Mouse (Mus musculus): Measurements from ENCODE around the gene Ublcp1. TPM values are rescaled to one million over a fixed set of nuclear protein-coding genes. Genes with fewer than 3 reads are reported as not detected.

The Ublcp1 gene
- polyA plus RNA-seq, 1 experiment from 2014 or later = 74.5 TPM

- no peak overlapping the region for H3K27ac ChIP-seq (ENCODE audit: low read depth, low read length)
- 77% methylated on average over 13 of the region's 13 CpGs for WGBS
These were observed 28.3 kb upstream of the Ublcp1 start for GRCm38 (mm10) chr11:44498412-44499272.

GRCm38 (mm10) chr11:44496217-44496616, 25.9 kb upstream of the Ublcp1 start:
- DNase-seq (ENCODE audit: low spot score) (no peak), ATAC-seq (no peak)
- Histone ChIP-seq H3K27ac (ENCODE audit: low read depth, low read length) (no peak overlapping the region), H3K9ac (ENCODE audit: low read length) (no peak overlapping the region), H3K9me3 (replicated peaks; ENCODE audit: control insufficient read depth, low read length) (no peaks in the 10 kb centered on the region), H3K36me3 (ENCODE audit: control insufficient read depth, insufficient read depth, low read length) (no peaks in the 10 kb centered on the region), H3K27me3 (replicated peaks; ENCODE audit: control insufficient read depth, insufficient read depth, low read length) (no peaks in the 10 kb centered on the region), H3K4me3 (ENCODE audit: low read depth, low read length) (no peak overlapping the region), H3K4me2 (ENCODE audit: low read length) (no peak overlapping the region), H3K4me1 (ENCODE audit: control insufficient read depth, insufficient read depth, low read length) (no peaks in the 10 kb centered on the region)
- WGBS = 58% methylated on average over 3 of the region's 3 CpGs

More at GRCm38 (mm10) chr11:44498412-44499272, 28.3 kb upstream of the Ublcp1 start:
- Histone ChIP-seq H3K9me3 (replicated peaks; ENCODE audit: control insufficient read depth, low read length) (no peaks in the 10 kb centered on the region), H3K4me3 (ENCODE audit: low read depth, low read length) (no peak overlapping the region), H3K4me1 (ENCODE audit: control insufficient read depth, insufficient read depth, low read length) (no peaks in the 10 kb centered on the region), H3K27me3 (replicated peaks; ENCODE audit: control insufficient read depth, insufficient read depth, low read length) (no peaks in the 10 kb centered on the region), H3K9ac (ENCODE audit: low read length) (no peak overlapping the region), H3K36me3 (ENCODE audit: control insufficient read depth, insufficient read depth, low read length) (no peaks in the 10 kb centered on the region), H3K4me2 (ENCODE audit: low read length) (no peak overlapping the region)
- no peak for ATAC-seq
- DNase-seq (ENCODE audit: low spot score) = no peak

GRCm38 (mm10) chr11:44494643-44495323, 24.5 kb upstream of the Ublcp1 start:
- no peak for ATAC-seq
- H3K4me2 ChIP-seq (ENCODE audit: low read length) = no peak overlapping the region
- no peak overlapping the region for H3K9ac ChIP-seq (ENCODE audit: low read length)
- H3K27me3 ChIP-seq (replicated peaks; ENCODE audit: control insufficient read depth, insufficient read depth, low read length) = no peaks in the 10 kb centered on the region
- no peak overlapping the region for H3K27ac ChIP-seq (ENCODE audit: low read depth, low read length)
- no peak for DNase-seq (ENCODE audit: low spot score)
- 87% methylated on average over 5 of the region's 5 CpGs for WGBS
- no peaks in the 10 kb centered on the region for H3K9me3 ChIP-seq (replicated peaks; ENCODE audit: control insufficient read depth, low read length)
- H3K4me1 ChIP-seq (ENCODE audit: control insufficient read depth, insufficient read depth, low read length) = no peaks in the 10 kb centered on the region
- H3K4me3 ChIP-seq (ENCODE audit: low read depth, low read length) = no peak overlapping the region
- no peaks in the 10 kb centered on the region for H3K36me3 ChIP-seq (ENCODE audit: control insufficient read depth, insufficient read depth, low read length)

- no peaks in the 10 kb centered on the region for H3K9me3 ChIP-seq (replicated peaks; ENCODE audit: control insufficient read depth, low read length)
- no peak overlapping the region for H3K4me3 ChIP-seq (ENCODE audit: low read depth, low read length)
- no peak overlapping the region for H3K27ac ChIP-seq (ENCODE audit: low read depth, low read length)
- ATAC-seq = no peak
- H3K9ac ChIP-seq (ENCODE audit: low read length) = no peak overlapping the region
- H3K27me3 ChIP-seq (replicated peaks; ENCODE audit: control insufficient read depth, insufficient read depth, low read length) = no peaks in the 10 kb centered on the region
- no peaks in the 10 kb centered on the region for H3K4me1 ChIP-seq (ENCODE audit: control insufficient read depth, insufficient read depth, low read length)
- no peaks in the 10 kb centered on the region for H3K36me3 ChIP-seq (ENCODE audit: control insufficient read depth, insufficient read depth, low read length)
- 93% methylated on average over 1 of the region's 1 CpGs for WGBS
- no peak overlapping the region for H3K4me2 ChIP-seq (ENCODE audit: low read length)
- no peak for DNase-seq (ENCODE audit: low spot score)
These were observed 18.8 kb upstream of the Ublcp1 start for GRCm38 (mm10) chr11:44489117-44489516.

- Histone ChIP-seq H3K4me1 (ENCODE audit: control insufficient read depth, insufficient read depth, low read length) (no peaks in the 10 kb centered on the region), H3K9ac (ENCODE audit: low read length) (no peak overlapping the region), H3K27me3 (replicated peaks; ENCODE audit: control insufficient read depth, insufficient read depth, low read length) (no peaks in the 10 kb centered on the region), H3K4me3 (ENCODE audit: low read depth, low read length) (no peak overlapping the region), H3K36me3 (ENCODE audit: control insufficient read depth, insufficient read depth, low read length) (no peaks in the 10 kb centered on the region), H3K4me2 (ENCODE audit: low read length) (no peak overlapping the region), H3K9me3 (replicated peaks; ENCODE audit: control insufficient read depth, low read length) (no peaks in the 10 kb centered on the region), H3K27ac (ENCODE audit: low read depth, low read length) (no peak overlapping the region)
- WGBS = 92% methylated on average over 7 of the region's 7 CpGs
- ATAC-seq = no peak
- no peak for DNase-seq (ENCODE audit: low spot score)
These were observed 14.9 kb upstream of the Ublcp1 start for GRCm38 (mm10) chr11:44485089-44485736.

- no peaks in the 10 kb centered on the region for H3K4me1 ChIP-seq (ENCODE audit: control insufficient read depth, insufficient read depth, low read length)
These were observed 9.9 kb upstream of the Ublcp1 start for GRCm38 (mm10) chr11:44480246-44480645.

GRCm38 (mm10) chr11:44478382-44478781, 8.1 kb upstream of the Ublcp1 start:
- no peaks in the 10 kb centered on the region for H3K27me3 ChIP-seq (replicated peaks; ENCODE audit: control insufficient read depth, insufficient read depth, low read length)
- 94% methylated on average over 4 of the region's 4 CpGs for WGBS
- DNase-seq (ENCODE audit: low spot score) = no peak

More at GRCm38 (mm10) chr11:44480246-44480645, 9.9 kb upstream of the Ublcp1 start:
- Histone ChIP-seq H3K27ac (ENCODE audit: low read depth, low read length) (no peak overlapping the region), H3K4me3 (ENCODE audit: low read depth, low read length) (no peak overlapping the region), H3K4me2 (ENCODE audit: low read length) (no peak overlapping the region), H3K9me3 (replicated peaks; ENCODE audit: control insufficient read depth, low read length) (no peaks in the 10 kb centered on the region), H3K36me3 (ENCODE audit: control insufficient read depth, insufficient read depth, low read length) (no peaks in the 10 kb centered on the region), H3K27me3 (replicated peaks; ENCODE audit: control insufficient read depth, insufficient read depth, low read length) (no peaks in the 10 kb centered on the region), H3K9ac (ENCODE audit: low read length) (no peak overlapping the region)
- DNase-seq (ENCODE audit: low spot score) = no peak
- no peak for ATAC-seq
- WGBS = 90% methylated on average over 6 of the region's 6 CpGs

GRCm38 (mm10) chr11:44476445-44476844, 6.1 kb upstream of the Ublcp1 start:
- ATAC-seq = no peak
- H3K4me3 ChIP-seq (ENCODE audit: low read depth, low read length) = no peak overlapping the region
- WGBS = 86% methylated on average over 2 of the region's 2 CpGs

More at GRCm38 (mm10) chr11:44478382-44478781, 8.1 kb upstream of the Ublcp1 start:
- Histone ChIP-seq H3K9ac (ENCODE audit: low read length) (no peak overlapping the region), H3K36me3 (ENCODE audit: control insufficient read depth, insufficient read depth, low read length) (no peaks in the 10 kb centered on the region), H3K4me3 (ENCODE audit: low read depth, low read length) (no peak overlapping the region), H3K27ac (ENCODE audit: low read depth, low read length) (no peak overlapping the region), H3K4me1 (ENCODE audit: control insufficient read depth, insufficient read depth, low read length) (no peaks in the 10 kb centered on the region), H3K9me3 (replicated peaks; ENCODE audit: control insufficient read depth, low read length) (no peaks in the 10 kb centered on the region), H3K4me2 (ENCODE audit: low read length) (no peak overlapping the region)
- no peak for ATAC-seq

More at GRCm38 (mm10) chr11:44476445-44476844, 6.1 kb upstream of the Ublcp1 start:
- no peak overlapping the region for H3K27ac ChIP-seq (ENCODE audit: low read depth, low read length)
- H3K4me2 ChIP-seq (ENCODE audit: low read length) = no peak overlapping the region
- H3K4me1 ChIP-seq (ENCODE audit: control insufficient read depth, insufficient read depth, low read length) = peaks cover 1% of the 10 kb centered on the region; the same call in 1 of the 2 replicates
- H3K36me3 ChIP-seq (ENCODE audit: control insufficient read depth, insufficient read depth, low read length) = no peaks in the 10 kb centered on the region
- no peaks in the 10 kb centered on the region for H3K27me3 ChIP-seq (replicated peaks; ENCODE audit: control insufficient read depth, insufficient read depth, low read length)
- no peak overlapping the region for H3K9ac ChIP-seq (ENCODE audit: low read length)
- no peak for DNase-seq (ENCODE audit: low spot score)
- H3K9me3 ChIP-seq (replicated peaks; ENCODE audit: control insufficient read depth, low read length) = no peaks in the 10 kb centered on the region
